Mouse (Mus musculus) bone marrow, adult 2 months (tissue): ENCODE results near the gene Hmcn2.

ENCODE experiments used
- CTCF ChIP-seq: fragments of 200-500 bp; IDR thresholded peaks from 2 replicates; pipeline ENCODE4 v1.5.1; 2011; ENCODE audit warnings: low read length, control low read depth; ENCODE audit not compliant: control insufficient read depth, insufficient read depth
- POLR2A ChIP-seq: fragments of 200-500 bp; IDR thresholded peaks from 2 replicates; pipeline ENCODE4 v1.6.1; 2011; ENCODE audit warnings: low read depth, mild to moderate bottlenecking, control low read depth, low read length, borderline replicate concordance; ENCODE audit not compliant: control insufficient read depth

DNA sequence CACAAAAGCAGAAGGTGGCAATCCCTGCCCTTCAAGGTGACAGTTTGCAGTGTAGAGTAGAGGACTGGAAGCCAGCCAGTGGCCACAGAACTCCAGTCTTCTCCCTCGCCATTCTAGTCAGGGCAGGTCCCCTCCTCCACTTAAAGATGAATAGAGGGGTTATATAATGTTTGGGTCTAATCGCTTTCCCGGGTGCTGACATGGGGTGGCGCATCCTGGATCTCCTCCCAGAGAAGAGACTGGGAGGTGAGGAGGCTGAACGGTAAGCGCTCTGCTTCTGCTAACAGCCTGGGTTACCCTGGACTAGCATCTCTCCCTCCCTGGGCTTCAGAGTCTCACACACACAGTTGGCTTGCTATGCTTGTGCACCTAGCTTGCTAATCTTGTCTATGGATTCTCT is 36.4 kb upstream of the Hmcn2 start:
- no peak for TF ChIP-seq CTCF
- no peak for TF ChIP-seq POLR2A
